Mouse (Mus musculus) adrenal gland, postnatal 25 days (tissue): ENCODE measurements around the gene Atxn1. TPM values are rescaled to one million over a fixed set of nuclear protein-coding genes. Genes with fewer than 3 reads are reported as not detected.

Source experiments
- DNase-seq: peaks from one replicate; pipeline ENCODE4 v3.0.0; 2021; ENCODE audit warnings: mixed read lengths
- total RNA-seq: library from RNA; stranded (reverse); gene quantifications from 2 replicates; pipeline ENCODE4 v1.2.3, GENCODE M21; 2021

The Atxn1 gene
- total RNA-seq, 1 experiment from 2014 or later = 63.2 TPM

DNA sequence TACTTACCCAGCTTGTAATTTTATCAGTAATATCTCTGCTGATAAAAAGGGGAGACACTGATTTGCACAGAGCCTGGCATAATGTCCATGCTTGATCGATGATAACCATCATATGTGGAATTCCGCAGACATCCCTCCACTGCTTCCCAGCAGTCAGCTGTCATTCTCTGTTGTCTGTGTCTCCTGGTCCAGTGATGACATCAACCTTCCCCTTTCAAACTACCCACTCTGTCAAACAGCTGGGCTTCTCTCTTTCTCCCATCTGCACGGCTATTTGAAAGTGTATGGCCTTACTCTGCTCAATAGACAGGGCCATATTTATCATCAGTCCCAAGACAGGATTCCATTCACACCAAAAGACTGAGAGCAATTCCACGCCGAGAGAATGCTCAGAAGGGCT is 387.4 kb downstream of the Atxn1 start:
- DNase-seq = no peak

DNA sequence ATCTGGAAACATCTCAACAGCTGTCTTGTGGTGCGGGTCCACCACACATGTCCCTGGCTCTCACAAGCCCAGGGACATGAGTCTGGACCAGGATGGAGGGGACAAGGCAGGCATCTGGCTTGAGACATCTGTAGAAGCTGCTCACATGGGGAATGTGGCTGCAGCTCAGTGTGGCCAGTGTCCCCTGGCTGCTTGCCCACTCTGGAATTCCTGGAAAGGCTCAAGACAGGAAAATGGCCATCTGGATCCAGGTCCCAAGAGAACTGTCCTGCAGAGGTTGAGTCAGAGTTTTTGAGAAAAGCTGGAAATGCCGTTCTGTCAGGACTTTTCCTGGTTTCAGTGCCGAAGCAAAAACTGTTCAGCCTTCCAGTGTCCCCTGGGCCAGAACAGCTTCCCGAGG is 388.6 kb downstream of the Atxn1 start:
- DNase-seq = peak; percentile 47

DNA sequence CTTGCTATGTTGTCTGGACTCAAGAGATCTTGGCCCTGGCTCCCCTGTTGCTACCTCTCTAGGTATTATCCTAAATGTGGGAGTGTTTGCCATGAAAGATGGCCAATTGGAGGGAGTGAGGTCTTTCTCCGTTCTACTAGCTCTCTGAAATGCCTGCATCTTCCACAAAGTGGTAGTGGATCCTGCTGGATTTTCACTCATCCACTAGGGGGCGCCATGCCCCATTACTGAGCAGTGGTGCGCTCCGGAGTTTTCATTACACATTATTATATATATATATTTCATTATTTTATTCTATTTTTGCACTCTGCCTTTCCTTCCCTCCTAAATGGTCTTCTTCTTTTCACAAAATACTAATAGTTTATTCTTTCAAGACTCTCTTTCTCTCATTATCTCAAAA is 392.0 kb downstream of the Atxn1 start:
- peak; percentile 71 for DNase-seq

DNA sequence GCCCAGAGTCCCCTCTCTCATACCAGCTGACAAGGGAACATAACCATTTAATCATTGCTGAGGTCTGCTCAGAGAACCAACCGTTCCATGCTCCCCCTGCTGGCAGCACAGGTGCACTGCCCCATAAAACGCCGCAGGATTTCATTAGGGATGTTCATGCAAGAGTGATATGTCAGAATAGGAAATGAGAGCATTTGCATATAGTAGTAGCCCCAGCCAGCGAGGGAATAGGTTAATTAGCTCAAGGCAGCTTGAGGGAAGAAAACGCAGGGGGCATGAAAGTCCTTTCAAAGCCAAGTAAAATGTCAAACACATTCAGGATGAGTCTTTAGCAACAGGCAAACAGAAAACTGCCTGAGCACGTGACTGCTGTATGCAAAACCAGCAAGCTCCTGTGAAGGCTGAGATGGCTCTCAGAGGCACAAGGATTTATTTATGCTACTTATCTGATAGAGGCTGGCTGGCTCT is 393.0 kb downstream of the Atxn1 start:
- peak; percentile 77 for DNase-seq

DNA sequence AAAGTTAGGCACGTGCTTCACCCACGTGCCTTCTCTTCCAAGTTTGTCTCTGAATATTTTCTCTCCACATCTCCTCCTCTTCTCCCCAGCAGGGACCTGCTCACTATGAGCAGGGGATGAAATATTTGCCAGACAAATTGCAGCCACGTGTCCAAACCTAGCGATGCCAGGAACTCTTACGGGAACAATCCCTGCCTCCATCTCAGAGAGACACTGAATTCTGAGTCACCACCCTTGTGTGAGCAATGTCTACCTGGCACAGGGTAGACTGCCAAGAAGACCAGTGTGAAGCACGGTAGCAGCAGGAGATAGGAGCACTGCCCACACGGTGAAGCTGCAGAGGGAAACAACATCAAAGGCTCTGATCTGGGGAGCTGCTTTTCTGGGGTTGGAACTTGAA is 394.9 kb downstream of the Atxn1 start:
- DNase-seq = no peak

DNA sequence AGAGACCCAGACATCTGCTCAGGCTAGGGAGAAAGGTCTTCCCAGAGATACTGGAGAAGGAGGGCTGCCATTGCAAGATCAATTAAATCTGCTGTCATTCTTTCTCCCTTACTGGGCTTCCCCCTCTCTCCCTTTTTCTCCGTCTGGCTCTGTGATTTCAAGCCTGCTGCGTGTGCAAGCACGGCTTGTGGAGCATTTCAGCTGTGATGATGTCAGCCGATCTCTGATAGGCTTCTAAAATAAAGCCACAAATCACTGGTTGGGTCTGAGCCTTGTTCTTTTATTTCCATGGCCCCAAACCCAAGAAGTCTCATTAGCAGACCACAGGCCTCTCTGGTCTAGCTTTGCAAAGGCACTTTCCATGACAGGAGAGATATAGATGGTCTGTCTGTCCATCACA is 399.9 kb downstream of the Atxn1 start:
- no peak for DNase-seq

DNA sequence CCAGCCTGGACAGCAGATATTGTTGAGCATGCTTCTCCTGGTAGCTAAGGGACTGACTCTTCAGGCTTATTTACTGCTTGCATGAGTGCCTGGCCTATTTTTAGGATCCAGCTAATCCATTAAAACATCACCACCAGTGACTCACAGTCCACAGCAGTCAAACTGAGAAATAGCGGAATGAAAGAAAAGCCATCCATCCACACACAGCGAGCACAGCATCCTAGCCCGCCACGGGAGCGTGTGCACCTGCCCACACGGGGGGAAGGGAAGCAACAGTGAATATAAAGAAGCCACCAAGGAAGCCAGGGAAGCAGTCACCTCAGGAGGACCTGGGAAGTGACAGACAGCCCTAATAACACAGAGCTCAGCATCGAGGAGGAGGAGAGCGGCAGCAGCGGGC is 402.8 kb downstream of the Atxn1 start:
- DNase-seq = no peak

DNA sequence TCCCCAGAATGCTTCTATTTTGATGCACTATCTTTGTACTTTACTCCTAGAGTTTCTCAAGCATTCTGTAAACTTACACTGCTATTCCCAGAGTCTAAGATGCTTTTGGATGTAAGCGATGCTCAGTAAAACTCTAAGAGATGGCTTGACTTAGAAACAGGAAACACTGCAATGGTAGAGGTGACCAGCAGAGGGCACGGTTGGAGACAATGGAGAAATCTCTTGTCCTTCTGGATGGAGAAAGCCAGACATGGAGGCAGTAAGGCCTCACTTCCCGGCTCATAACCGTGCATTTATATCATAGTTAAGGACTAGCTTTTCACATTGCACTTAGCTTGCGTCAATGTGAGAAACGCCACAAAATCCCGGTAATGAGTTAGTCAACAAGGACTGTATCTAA is 404.3 kb downstream of the Atxn1 start:
- no peak for DNase-seq

DNA sequence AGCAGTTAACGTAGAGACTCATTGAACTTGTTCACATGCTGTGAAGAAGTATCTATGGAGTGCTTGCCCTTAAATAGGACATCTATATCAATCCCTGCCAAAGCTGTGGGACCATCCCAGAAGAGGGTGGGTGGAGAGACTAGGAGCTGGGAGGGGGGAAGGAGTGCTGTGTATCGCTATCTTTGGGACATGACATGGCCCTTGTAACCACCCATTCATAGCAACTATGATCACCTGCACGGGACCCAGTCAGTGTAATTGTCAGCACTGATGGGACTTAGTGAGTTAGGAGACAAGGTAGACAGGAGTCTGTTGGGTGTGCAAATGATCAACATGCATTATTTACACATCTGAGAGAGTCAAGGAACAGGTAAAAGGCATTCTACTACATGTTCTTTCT is 405.6 kb downstream of the Atxn1 start:
- DNase-seq = no peak

DNA sequence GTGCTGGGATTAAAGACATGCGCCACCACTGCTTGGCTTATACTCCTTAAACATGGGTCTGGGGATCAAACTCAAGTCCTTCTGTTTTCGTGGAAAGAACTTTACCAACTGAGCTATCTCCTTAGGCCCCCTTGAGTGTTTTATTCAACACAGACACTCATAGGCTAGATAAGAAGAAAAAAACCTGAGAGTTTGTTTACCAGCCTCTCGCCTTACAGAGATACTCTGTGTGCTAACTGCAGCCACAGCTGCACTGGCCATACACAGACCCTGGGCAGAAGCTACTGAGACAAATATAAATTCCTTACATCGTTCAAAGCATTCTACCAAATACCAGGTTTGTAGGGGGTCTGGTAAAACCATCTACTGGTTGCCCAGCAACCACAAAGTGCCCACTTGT is 406.4 kb downstream of the Atxn1 start:
- no peak for DNase-seq

DNA sequence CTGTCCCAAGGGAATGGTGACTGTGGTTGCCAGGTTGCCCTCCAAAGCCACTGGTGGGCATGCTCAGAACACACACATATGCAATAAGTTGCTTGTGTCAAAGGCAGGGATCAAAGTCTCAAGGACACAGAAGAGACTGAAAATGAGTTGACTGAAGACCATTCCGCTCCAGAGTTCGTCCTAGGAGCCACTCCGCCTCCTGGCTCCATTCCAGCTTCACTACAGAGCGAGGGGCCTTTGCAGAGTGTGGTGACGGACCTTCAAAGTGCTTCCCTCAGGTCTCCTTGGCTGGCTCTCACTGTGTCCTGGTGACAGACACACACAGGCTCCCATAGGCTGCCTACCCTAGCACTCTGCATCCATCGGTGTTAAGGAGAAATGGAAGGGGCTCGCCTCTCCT is 411.1 kb downstream of the Atxn1 start:
- peak; percentile 33 for DNase-seq

DNA sequence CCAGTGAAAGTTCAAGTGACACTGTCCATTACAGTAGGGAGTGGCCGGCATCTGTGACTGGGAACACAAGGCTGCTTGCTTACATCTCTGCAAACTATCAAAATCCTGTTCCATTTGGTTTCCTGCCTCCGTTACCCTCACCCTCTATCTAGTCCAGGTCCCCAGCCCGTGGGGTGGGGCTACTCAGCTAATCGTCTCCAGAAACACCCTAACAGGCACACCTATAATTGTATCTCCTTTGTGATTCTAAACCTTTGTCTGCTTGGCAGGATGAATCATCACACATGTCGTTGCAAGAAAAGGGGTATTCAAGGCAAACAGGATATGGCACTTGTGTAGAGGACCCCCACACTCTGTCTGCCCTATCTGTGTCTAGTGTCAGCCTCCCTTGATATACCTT is 417.3 kb downstream of the Atxn1 start:
- no peak for DNase-seq

DNA sequence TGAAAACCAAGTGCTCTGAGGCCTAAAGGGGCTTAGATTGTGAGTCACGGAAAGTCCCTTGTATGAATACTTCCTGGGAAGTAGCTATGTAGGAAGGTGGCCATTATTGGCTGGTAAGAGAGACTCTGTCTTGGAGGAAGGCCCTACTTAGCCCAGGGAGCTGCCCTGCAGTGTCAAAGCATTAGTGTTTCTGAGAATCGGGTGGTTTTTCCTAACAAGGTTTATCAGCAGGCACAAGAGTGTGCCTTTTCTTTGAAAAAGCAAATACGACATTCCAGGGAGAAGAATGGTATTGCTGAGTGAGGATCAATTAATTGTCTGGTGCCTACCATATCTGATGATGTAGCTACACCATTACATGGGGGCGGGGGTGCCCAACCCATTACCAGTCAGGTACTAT is 417.9 kb downstream of the Atxn1 start:
- DNase-seq = no peak

DNA sequence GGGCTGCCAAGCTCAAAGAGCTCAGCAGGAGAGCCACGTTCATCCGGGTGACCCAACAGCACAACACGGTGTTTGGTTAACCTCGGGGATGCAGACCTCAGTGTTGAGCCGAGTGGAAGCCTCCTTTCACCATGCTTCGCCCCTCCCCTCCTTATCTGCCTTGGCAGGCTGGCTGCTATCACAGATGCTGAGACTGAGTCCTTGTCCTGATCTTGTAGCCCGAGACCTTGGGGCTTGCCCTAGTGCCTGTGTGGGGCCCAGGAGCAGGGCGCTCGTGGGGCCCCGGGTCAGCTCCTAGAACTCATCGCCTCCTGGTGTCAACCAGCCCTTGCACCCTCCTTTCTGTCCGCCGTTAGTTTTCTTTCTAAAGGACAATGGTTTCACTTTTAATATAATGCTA is 418.8 kb downstream of the Atxn1 start:
- DNase-seq = no peak

DNA sequence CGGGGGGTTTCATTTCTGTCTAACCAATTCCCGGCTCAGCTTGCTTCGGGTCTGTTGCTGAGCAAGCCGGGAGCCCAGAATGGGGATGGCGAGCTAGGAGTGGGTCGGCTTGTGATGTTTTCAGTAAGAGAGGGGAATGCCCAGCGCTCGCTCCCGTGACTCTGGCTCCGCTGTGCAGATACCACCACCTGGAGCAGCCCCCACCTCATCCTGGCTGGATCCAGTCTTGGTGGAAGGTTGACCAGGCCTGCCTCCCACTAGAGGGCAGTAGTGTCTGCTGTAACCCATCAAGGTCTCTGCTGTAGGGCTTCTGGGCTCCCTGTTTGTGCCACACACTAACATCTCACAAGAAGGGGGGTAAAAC is 425.6 kb downstream of the Atxn1 start:
- peak; percentile 65 for DNase-seq

DNA sequence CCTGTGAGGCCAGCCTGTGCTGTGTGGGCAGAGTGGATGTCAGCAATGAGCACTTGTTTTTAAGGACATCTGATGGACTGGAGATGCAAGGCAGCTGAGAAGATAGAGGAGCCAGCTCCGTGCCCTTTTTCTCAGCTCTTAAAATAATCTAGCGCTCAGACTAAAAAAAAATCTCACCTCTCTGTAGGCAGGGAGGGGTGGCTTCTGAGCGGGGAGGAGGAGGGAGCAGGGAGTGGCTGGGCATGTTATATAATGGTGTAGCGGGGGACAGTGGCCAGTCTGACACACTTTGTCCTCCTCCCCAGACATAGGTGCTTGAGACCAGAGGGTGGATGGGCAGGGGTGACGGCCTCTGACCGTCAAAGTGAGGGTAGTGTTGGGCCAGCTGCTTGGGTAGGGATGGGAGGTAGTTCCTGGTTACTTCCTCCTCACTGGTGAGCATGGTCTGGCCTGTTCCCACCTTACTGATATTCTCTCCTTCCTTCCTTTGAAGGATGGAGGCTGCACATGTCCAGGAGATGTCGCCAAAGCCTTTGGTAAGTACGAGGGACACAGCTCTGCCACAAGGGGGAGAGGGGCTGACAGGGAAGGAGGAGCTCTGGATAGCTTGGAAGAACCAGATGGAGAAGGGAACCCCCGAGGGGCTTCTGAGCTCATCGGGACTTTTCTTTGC is 426.1 kb downstream of the Atxn1 start:
- peak; percentile 48 for DNase-seq

DNA sequence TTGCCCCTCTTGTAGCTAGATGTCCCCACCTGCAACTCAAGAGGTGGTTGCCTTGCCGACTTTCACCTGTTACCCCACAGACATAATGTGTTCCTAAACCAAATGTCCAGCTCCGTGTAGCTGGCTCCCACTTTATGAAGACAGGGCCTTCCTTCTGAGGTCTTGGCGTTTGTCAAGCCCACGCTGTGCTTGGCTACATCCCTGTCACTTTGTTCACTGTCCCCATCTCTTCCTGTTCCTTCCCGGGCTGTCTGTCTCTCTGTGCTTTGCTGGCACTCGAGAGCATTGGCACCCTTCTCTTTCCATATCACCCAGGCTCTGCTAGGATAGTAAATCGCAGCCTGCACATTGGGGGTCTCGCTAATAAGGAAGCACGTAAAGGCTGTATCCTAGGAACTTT is 426.7 kb downstream of the Atxn1 start:
- no peak for DNase-seq

DNA sequence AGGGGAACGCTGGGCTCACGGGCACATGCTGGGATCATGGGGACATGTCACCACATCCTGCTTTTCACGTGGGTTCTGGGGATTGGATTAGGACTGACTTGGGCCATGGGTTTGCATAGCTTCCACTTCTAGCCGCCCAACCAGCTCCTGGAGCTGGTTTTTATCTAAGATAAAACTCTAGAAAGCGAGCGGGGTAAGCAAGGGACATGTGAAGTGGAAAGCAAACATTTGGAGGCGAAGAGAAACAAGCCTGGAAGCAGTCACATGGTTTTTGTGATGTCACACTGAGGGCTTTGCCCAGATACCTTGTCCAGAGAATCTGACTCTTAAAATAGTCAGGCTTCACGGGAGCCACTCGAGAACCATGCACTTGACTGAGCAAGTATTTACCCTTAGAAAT is 427.7 kb downstream of the Atxn1 start:
- no peak for DNase-seq

DNA sequence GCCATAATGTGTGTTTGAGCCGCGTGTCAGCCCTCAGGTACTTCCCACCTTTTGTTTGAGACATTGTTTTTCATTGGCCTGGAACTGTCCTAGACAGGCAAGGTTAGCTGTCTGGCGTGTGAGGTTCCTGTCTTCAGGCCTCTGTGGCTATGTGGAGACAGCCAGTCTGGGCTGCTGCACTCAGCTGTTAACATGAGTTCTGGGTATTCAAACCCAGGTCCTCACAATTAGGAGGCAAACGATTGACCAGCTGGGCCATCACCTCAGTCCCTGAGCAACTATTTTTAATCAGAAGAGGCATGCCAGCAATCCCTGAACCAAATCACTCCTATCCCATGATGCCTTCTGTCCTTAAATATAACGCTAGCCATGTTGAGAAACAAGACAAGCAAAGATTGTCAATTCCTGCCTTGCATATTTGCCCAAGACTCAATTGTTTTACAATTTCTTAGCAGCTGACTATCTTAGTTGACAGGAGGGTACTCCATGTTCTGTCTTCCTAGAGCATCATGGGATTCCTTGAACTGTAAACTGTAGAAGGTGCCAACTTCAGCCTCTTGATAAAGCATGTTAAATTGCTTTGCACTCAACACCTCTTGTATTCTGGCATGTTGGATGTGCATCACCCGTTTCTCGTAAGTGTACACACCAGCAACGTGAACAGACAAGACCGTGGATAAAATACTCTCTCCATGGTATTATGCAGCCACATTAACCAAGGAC is 428.9 kb downstream of the Atxn1 start:
- DNase-seq = no peak

DNA sequence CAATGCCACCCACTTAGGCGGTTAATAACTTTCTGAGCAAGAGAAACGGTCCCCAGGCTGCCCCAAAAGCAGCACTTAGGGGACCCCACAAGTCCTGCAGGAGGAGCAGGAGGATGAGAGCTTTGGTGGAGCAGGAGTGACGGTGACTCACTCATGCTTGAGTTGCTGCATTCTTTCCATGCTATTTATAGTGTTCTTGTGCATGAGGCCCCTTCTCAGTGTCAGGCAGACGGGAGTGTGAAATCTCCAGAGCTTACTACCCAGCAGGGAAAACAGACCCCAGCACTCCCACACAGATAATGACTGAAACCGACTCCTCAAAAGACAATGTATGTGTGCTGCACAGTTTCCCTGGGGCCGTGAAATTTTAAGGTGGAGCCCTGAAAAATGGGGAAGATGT is 434.1 kb downstream of the Atxn1 start:
- DNase-seq = peak; percentile 21

DNA sequence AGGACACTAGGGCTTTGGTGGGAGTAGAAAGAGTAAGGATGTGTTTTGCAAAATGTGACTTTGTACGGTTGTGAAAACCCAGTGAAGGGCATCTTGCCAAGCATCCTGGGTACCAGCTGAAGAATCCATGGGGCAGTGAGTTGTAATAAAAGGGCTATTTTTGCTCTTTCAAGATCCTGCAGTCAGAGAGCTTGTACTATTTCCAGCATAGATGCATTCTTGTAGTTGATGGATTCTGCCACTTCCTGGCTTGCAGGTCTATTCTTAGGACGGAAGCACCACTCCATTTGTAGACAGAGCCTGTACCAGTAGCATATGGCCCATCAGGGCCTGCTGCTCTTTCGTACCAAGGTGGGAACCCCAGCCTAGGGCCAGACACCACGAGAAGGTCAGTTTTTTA is 436.0 kb downstream of the Atxn1 start:
- no peak for DNase-seq

DNA sequence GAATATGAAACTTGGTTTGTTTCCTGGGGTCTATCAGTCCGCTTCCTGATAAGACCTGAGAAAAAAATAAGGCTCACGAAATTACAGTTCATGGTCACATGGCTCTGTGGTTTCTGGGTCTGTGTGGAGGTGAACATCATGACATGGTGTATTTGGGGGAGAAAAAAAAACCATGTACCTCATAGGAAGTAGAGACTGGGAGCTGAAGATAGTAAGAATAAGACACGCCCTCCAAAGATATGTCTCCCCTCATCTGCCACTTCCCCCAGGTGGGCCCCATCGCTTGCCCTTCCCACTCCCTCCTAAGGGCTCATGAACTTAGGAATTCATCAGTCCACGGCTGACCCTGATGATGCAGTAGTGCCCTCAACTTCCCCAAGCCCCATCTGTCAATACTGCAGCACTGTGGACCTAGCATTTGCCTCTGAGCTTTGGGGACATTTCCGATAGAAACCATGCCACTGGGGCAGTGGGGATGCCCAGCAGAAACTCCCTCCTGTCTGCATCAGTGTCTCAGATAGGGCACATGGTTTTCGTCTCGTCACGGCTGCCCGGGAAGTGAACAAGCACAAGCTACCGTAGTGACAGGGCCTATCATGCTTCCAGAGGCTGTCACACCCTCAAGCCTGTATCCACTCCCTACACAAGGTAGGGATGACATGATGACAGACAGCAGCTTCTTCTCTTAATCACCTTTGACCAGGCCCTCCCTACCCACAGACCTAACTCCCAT is 437.4 kb downstream of the Atxn1 start:
- no peak for DNase-seq

DNA sequence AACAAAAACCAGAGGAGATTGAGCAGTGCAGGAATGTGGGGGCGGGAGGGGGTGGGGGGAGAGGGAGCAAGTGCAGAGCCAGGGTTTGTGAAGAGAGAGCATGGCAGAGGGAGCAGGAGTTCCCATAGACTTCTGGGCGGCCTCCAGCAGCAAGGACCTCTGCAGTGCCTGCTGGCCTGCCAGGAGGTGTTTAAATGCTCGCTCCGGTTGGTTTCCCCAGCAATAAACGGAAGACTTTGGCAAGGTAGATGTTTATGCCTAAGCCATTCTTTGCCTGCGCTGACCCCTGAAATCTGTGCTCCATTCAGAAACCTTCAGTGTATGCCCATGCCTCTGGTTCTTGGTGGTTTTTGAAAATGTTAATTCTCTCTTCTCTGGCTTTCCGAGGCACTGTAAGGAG is 438.6 kb downstream of the Atxn1 start:
- DNase-seq = no peak
